Mouse (Mus musculus): ENCODE measurements around the gene Gapvd1.

The Gapvd1 gene

DNA sequence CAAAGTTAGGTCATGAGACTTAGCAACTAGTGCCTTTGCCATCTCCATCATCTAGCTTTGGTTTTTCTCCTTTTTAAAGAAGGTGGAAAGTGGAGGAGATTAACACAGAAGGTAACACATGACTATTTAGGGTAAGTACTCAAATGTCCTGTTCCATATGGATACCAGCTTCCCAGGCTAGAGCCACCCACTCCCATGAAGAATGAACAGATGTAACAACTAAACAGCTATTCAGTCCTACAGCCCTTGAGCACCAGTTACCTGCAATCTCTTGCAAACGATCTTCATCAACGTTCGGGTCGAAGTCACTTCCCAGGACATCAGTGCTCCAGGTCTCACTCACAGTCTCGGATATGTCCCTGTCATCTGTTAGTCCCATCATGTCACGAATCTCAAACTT is 43.1 kb downstream of the Gapvd1 start:
- DNase-seq (ENCODE audit: low read depth, low spot score): no peak

DNA sequence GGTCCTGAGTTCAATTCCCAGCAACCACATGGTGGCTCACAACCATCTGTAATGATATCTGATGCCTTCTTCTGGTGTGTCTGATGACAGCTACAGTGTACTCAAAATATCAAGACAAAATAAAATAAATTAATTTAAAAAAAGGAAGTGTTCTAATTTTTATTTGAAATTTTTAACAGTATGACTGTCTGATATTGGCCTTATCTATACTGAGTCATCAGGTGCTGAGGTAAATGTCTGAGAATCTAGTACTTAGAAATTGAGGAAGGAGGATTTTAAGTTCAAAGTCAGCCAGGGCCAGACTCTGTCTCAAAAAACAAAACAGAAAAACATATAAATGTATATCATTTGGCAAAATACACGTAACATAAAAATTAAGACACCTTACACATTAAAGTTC is 46.4 kb downstream of the Gapvd1 start:
- no peak for DNase-seq (ENCODE audit: low read depth, low spot score)

DNA sequence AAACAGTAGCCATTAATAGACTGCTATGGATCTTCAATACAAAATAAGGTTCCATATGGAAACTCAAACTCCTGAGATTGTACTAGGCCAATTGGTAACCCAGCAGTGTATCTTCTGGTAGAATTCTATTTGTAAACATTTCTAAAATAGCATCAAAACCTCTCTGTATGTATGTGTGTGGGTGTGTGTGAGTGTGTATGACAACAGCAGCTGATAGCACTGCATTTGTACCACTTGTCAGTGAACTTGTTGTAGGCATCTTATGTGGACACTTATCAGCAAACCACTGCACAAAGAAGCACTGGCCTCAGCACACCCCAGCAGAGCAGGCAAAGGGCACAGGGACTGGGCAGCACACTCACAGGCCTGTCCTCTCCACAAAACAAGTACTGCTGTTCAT is 58.4 kb downstream of the Gapvd1 start:
- DNase-seq (ENCODE audit: low read depth, low spot score): no peak

DNA sequence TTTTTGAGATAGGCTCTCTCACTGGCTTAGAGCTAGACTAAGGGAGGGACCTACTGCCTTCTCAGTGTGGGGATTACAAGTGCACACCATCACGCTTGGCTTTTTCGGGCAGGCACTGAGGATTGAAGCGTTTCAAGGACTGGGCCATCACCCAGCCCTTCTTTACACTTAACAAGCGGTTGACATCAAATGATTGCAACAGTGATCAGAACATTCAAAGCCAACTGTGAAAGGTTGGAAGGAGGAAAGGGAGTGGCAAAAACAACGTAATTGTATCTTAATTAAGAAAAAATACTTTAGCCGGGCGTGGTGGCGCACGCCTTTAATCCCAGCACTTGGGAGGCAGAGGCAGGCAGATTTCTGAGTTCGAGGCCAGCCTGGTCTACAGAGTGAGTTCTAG is 62.2 kb downstream of the Gapvd1 start:
- no peak for DNase-seq (ENCODE audit: low read depth, low spot score)

GRCm38 (mm10) chr2:34684076-34684870 is 70.8 kb downstream of the Gapvd1 start:
- no peak for DNase-seq (ENCODE audit: low read depth, low spot score)

GRCm38 (mm10) chr2:34677976-34678375 is 77.1 kb downstream of the Gapvd1 start:
- DNase-seq (ENCODE audit: low read depth, low spot score): no peak

DNA sequence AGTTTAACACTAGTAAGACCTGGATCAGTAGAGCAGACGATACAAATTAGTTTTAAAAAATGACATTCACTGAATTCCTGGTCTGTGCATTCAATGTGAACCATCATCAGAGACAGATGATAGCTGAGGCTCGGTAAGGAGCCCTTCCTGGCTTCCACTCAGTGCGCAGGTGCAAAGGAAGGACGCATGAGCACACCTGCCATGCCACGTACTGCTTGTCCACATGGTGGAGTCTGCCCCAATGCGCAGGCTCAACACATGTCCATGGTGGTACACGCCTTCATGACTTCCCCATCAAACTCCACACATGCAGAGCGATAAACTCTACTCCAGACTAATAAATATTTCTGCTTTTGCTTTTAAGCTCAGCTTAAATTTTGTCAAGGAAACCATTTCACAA is 78.0 kb downstream of the Gapvd1 start:
- no peak for DNase-seq (ENCODE audit: low read depth, low spot score)

DNA sequence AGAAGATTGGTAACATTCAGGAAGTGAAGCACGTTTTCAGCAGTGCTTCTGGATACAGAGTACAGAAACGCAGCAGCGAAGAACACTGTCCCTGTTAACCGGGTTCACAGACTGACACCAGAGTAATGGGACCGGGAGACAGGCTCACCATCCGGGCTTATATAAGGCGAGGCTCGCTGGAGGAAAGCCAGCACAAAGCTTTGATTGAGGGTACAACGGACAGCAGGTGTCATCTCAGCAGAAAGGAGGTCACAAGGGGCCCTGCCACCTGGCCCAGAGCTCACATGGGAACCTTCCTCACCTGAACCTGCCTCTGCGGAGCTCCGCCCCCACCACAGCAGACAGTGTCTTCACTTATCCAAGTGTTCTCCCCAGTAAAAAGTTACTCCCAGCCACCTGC is 81.2 kb downstream of the Gapvd1 start:
- no peak for DNase-seq (ENCODE audit: low read depth, low spot score)

GRCm38 (mm10) chr2:34671385-34672026 is 83.5 kb downstream of the Gapvd1 start:
- DNase-seq (ENCODE audit: low read depth, low spot score): no peak

DNA sequence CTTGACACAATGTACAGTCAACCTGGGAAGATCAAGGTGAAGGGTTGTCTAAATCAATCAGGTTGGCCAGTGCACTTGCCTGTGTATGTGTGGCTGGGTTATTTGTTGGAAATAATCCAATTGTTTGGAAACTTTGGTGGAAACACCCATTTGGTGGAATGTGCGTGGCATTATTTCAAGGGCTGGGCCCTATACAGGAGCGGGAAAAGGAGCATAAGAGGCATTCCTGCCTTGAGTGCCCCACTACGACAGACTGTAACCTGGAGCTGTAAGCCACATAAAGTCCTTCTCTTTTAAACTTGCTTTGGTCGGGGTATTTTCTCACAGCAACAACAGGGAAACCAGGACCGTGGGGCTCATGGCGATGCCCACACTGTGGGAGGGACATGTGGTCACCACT is 84.6 kb downstream of the Gapvd1 start:
- DNase-seq (ENCODE audit: low read depth, low spot score): no peak

DNA sequence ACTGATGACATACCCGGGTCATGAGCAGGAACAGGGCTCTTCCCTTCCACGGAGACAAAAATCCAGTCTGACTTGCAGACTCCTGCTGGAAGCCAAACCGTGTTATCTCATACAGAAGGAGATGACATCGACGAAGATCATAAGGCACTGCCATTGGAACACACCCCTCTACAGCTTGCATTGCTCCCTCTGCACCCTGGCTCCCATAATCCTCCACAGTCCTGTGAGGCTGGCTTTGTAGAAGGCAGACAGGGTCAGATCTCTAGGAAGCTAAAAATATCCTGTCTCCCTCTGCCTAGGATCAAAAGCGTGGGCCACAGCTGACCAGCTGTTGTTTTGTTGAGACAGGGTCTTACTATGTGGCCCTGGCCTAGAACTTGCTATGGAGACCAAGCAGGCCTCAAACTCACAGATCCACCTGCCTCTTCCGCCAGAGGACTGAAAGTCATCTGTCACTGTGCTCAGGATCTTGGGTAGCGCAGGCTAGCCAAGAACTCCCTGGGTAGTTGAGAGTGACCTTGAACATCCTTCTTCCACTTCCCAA is 85.8 kb downstream of the Gapvd1 start:
- no peak for DNase-seq (ENCODE audit: low read depth, low spot score)

- DNase-seq (ENCODE audit: low read depth, low spot score): no peak
These were observed 86.4 kb downstream of the Gapvd1 start for GRCm38 (mm10) chr2:34668440-34669191.

GRCm38 (mm10) chr2:34667820-34668219 is 87.2 kb downstream of the Gapvd1 start:
- DNase-seq (ENCODE audit: low read depth, low spot score): no peak

DNA sequence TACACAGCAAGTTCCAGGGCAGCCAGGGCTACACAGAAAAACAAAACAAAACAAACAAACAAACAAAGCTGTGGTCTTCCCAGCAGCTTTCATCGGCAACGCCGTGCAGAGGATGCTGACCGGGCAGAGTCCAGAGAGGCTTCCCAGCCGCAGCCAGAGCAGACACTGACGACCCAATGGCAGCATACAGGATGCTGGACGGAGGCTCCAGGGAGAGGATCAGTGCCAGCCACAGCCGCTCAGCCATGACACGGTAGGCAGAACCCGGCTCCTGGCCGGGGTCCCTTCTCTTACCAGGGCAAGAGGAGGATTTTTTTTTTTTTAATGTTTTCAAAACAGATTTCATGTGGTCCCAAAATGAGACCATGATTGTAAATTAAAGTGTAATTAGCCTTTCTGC is 107.6 kb downstream of the Gapvd1 start:
- no peak for DNase-seq (ENCODE audit: low read depth, low spot score)

DNA sequence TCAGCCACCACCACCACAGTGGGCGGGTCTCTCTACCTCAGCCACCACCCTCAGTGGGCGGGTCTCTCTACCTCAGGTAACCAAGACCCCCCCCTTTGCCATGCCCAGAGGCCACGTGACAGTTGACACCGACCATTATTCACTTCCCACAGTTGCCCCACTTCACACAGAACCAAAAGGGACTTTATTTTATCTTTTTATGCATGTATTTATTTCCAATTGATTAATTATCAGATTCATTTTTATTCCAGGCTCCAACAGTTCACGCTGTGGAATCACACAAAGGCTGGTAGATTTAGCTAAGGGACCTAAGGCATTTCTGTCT is 108.5 kb downstream of the Gapvd1 start:
- DNase-seq (ENCODE audit: low read depth, low spot score): no peak

GRCm38 (mm10) chr2:34645851-34646540 is 109.0 kb downstream of the Gapvd1 start:
- no peak for DNase-seq (ENCODE audit: low read depth, low spot score)

- no peak for DNase-seq (ENCODE audit: low read depth, low spot score)
These were observed 110.2 kb downstream of the Gapvd1 start for GRCm38 (mm10) chr2:34644571-34645526.

- DNase-seq (ENCODE audit: low read depth, low spot score): no peak
These were observed 112.7 kb downstream of the Gapvd1 start for GRCm38 (mm10) chr2:34642351-34642750.

- DNase-seq (ENCODE audit: low read depth, low spot score): no peak
These were observed 115.3 kb downstream of the Gapvd1 start for GRCm38 (mm10) chr2:34639725-34640124.

GRCm38 (mm10) chr2:34638955-34639650 is 115.9 kb downstream of the Gapvd1 start:
- DNase-seq (ENCODE audit: low read depth, low spot score): peak; percentile 23

All from telencephalon, adult 2 months (tissue).